Mouse (Mus musculus): Measurements from ENCODE around the gene Lin7a.

Lin7a gene

GRCm38 (mm10) chr10:107449496-107450330, 178.2 kb downstream of the Lin7a start:
- DNase-seq (ENCODE audit: low read depth, low spot score), result no peak

GRCm38 (mm10) chr10:107467819-107468218, 196.3 kb downstream of the Lin7a start:
- DNase-seq (ENCODE audit: low read depth, low spot score), result no peak

All from R1 (cell line).